Mouse (Mus musculus): ENCODE measurements around the gene Mid1.
"Not testable (repeated sequence)": the region's sequence is repeated elsewhere in the genome, so short reads cannot be mapped to it uniquely, and the experiment has no call there.

DNA sequence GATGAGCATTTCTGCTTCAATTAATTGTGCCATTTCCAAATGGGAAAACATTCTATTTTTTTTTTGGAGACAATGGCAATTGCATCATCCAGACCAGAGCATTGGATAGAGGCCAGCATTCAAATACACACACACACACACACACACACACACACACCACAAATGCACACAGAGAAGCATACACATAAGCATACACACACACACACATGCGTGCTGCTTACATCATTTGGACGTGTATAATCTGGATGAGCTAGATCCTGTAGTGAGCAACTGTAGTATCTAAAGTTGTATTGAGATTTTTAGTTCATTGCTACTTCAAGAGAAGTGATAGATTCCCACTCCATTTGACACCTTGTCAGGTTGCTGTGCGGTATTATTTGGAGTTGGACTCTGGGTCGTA lies 289.5 kb downstream of the Mid1 start:
- TF ChIP-seq MAX (IDR thresholded peaks at IDR 0.05); FOSL1 (IDR thresholded peaks at IDR 0.05; ENCODE audit: insufficient read depth, low read length, poor library complexity, severe bottlenecking); CTCF (IDR thresholded peaks at IDR 0.05; ENCODE audit: control insufficient read depth, insufficient read depth, insufficient read length); MYOG (IDR thresholded peaks at IDR 0.05; ENCODE audit: control insufficient read depth, extremely low read depth, insufficient read length): not testable (repeated sequence)

Data from C2C12 (cell line).